Mouse (Mus musculus) common myeloid progenitor, adult 5-6 weeks (primary cell): ENCODE data around the gene Tacc3. TPM values are rescaled to one million over a fixed set of nuclear protein-coding genes. Genes with fewer than 3 reads are reported as not detected.

Experiments used
- ATAC-seq: replicated peaks from 2 replicates; pipeline ENCODE4 v1.8.0; 2016; ENCODE audit warnings: low read depth, mild to moderate bottlenecking, moderate TSS enrichment, inconsistent platforms; ENCODE audit not compliant: poor library complexity, severe bottlenecking
- total RNA-seq: library from RNA; stranded (forward); fragments of 200-1000, 187-1606 nt; gene quantifications from 2 replicates; pipeline ENCODE4 v1.2.3, GENCODE M21; 2017

Tacc3 gene
- total RNA-seq, 1 experiment from 2014 or later = 161 TPM

DNA sequence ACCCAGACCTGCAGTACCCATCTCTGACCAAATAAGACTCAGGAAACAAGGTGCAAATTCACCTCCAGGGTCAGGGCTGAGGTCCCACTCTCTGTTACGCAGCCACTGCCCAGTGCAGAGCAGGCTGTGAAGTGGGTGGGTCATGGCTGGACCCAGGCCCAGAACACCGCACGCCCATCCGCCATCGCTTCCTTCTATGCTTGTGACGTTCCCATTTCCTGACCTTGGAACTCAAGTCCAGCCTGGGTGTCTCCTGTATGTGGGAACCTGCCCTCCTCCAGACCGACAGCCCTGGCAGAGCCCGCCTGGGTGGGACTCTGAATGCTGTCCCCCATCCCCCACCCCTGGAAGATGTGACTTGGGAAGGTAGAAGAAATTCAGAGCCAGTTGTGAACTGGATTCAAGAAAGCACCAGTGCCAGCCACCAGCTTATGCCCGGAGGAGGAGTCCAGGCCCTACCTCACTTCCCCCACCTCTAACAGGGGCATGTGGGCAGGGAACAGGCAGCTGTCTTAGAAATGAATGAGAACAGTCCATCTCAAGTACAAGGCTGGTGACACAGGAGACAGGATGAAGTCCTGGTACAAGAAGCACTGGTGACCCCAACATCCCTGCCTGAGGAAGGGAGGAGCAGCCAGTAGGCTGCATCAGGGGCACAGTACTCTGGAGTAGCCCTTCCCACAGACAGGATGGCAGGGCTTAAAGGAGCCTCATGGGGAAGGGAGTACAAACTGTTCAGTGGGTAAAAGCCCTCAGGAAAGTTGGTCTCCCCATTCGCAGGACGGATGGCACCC, 32.1 kb downstream of the Tacc3 start:
- no peak for ATAC-seq

- ATAC-seq = peak; percentile 79
These were observed 34.5 kb downstream of the Tacc3 start for GRCm38 (mm10) chr5:33692393-33692792.

DNA sequence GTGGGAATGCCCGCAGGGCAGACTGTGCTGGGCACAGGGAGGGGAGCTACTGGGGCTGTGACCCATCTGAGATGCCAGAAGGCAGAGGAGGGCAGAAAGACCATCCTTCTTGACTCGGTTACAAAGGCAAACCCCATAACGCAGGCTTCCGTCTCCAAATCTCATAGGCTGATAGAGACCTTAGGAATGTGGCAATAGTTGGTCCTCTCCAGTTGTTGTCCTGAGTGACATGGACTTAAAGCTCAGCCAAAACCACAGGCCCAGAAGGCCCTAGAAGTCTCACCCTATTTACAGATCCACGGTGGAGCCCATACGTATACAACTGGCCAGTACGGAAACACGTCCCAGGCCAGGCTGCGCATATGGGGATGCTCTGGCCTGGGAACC, 36.5 kb downstream of the Tacc3 start:
- no peak for ATAC-seq

DNA sequence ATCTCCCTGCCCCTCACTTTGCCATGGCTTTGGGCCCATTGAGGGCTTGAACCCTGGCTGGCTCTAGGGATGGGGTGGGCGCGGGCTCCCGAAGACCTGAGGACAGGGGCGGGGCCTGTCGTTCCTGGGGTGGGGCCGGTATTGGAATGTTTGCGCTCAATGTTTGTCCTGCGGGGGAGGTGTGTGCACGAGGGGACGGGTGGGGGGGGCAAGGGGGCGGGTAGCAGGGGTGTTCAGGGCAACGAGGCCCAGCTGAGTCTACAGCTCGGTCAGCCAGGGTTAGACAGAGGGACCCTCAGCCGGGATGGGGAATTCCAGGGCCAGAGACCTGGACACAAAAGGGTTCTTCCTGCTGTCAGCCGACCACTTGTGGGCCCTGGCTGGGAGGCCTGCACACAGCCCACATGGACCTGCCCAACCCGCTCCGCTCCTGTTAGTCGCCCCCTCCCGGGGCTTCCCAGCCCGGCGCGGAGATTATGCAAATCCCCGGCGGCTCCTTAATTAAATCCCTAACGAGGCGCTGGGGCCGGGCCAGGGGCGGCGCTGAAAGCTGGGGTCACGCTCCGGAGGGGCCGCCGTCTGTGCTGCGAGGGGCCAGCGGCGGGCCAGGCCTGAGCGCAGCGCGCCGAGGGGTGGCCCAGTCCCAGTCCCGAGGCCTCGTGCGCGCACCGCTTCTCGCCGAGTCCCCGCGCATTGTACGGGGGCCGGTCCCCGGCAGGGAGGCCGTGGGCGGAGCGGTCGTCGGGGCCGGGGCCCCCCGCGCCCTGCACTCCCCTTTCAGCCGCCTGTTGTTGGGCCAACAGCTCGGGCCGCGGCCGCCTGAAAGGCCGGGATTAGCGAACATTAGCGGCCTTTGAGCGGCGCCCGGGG, 37.2 kb downstream of the Tacc3 start:
- no peak for ATAC-seq

- ATAC-seq = no peak
These were observed 37.8 kb downstream of the Tacc3 start for GRCm38 (mm10) chr5:33695718-33696121.

DNA sequence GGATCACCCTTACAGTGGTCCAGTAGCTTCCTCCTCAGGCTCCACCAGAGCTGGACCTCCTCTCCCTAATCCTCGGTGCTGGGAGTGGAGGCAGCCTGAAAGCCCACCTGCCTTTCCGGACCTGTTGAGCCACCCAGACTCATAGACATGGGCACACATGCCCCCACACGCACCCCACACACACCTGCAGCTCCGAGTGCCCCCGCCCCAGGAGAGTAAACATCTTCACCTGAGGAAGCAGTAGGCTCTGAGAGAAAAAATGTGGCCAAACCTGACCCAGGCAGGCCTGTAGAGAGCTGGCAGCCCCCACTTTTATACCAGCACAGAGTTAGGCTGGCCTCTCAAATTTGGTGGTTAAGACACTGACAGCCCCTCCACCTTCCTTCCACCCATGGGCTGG, 38.5 kb downstream of the Tacc3 start:
- no peak for ATAC-seq

DNA sequence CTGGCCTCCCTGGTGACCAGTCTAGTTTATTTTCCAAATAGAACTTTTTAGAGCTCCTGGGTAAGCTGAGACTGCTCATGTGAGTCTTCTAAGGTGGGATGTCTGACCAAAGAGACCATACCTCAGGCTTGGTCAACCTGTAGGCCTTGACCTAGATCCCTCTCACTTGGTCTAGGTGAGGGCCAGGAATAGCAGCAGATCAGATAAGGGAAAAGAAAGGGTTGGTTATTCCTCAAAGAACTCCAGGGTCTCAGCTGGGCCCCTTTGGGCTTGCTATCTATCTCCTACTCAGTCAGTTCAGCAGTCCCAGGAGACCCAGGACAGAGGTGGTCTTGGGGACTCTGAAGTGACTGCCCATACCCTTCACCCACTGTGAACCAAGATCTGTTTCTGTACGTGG, 39.6 kb downstream of the Tacc3 start:
- no peak for ATAC-seq

GRCm38 (mm10) chr5:33697947-33698512, 40.1 kb downstream of the Tacc3 start:
- ATAC-seq = no peak

DNA sequence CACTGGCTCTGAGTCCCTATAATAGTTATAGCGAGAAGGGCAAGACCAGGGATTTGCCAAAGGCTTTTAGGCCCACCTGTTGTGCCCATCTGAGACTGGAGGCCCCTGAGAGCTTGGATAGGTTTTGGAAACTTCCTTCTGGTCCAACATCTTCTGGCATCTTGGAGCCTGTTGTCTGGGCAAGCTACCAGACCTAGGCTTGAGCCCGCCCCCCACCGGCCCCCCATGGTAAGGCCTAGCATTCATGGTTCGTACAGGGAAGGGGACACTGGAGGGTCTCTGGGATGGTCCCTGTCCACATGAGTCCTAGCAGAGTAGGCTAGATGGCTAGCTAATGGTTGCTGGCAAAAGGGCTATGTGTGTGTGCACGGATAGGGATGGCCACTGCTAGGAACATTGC, 40.7 kb downstream of the Tacc3 start:
- no peak for ATAC-seq

DNA sequence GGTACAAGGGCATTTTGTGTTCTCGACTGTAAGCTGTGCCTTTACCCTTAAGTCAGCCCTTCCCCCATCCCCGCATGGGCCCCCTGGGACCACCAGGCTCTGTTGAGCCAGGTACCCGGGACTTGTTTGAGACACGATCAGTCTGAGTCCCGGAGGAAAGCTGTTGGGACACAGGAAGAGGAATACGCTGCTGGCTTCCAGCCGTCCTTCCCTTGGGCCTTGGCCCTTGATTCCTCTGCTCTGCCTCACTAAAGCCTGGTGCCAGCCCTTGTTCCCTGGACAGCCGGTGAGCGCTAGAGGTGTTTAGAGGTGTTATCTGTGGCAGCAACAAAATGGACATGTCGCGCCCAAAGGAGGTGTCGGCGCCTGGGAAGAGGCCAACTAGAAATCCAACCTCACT, 42.1 kb downstream of the Tacc3 start:
- ATAC-seq = no peak

DNA sequence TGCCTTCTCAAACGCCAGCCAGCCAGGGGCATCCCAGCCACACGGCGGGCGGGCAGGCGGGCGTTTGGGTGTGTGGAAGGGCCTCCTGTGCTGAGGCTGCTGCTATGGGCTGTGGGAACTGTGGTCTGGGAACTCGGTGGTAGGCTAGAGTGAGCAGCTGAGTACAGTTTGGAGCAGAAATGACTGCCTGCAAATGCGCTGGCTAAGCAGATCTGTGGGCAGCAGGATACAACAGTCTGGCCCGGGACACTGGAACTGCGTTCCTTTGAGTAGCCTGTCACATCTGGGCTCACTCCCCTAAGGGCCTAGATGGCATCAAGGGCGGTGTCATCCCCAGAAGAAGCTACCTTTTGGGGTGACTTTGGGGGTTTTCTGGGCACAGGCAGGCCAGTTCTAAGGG, 43.9 kb downstream of the Tacc3 start:
- no peak for ATAC-seq

GRCm38 (mm10) chr5:33703999-33704398, 46.1 kb downstream of the Tacc3 start:
- no peak for ATAC-seq

- ATAC-seq = no peak
These were observed 47.1 kb downstream of the Tacc3 start for GRCm38 (mm10) chr5:33704945-33705611.

- 0 out of 2 replicates have a peak, but pooled peaks have one; percentile 15 for ATAC-seq
These were observed 47.9 kb downstream of the Tacc3 start for GRCm38 (mm10) chr5:33705612-33706349.

DNA sequence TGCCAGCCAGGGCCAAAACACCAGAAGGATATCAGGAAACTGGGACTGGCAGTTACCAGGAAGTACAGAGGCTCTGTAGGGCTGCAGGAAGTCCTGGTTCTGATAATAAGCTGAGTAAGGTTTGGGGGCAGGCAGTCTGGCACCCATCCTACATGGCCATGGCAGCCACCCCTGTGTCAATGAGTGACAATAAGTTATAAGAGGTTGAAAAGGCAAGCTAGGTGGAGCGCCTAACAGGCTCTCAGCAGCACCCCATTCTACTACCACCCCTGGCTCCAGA, 48.4 kb downstream of the Tacc3 start:
- ATAC-seq = peak; percentile 67

DNA sequence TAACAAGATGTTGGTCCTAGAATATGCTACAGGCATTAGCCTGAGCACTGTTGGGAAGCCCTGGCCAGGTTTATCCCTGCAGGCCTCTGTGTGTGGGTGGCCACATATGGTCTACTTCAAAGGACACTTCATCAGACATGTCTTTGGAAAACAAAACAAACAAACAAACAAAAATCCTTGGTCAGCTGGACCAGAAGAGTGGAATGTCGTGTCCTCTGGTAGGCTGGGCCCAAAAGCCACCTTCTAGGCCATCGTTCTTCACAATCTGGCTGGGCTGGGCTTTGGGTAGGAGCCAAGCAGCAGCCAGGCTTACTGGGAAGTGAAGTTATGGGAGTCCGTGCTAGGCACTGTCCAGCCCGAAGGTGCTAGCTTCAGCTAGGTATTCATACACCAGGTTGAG, 49.2 kb downstream of the Tacc3 start:
- ATAC-seq = no peak

DNA sequence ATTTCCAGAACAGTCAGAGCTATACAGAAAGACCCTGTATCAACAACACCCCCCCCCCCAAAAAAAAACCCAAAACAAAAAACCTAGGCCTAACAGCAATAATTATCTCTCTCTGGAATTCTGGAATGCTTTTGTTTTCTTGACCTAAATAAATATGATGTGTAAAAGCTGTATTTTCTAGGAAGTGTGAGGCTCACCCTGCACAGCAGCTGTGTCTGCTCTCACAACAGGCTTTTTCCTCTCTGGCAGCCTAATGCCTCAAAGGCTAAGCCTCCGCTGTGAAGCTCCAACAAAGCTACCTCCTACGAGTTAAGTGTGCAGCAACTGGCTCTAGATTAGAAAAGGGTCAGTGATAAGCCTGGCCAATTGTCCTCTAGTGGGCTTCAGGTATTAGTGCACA, 51.1 kb downstream of the Tacc3 start:
- ATAC-seq = no peak

DNA sequence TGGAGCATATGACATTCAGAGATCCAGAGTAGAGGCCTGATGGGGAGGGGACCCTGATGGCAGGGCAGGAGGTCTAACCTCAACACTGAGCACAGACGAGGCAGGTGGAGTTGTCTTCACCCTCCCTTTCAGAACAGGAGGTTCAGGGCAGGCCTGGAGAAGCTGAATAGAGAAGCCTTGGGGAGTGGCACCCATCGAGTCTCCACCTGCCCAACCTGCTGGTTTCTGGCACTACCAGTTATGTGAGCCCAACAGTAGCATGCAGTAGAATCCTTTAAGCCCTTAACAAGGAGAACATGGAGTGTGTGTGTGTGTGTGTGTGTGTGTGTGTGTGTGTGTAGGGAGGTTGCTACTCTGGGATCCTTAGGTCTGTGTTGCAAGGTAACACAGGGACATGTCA, 54.6 kb downstream of the Tacc3 start:
- ATAC-seq = no peak

DNA sequence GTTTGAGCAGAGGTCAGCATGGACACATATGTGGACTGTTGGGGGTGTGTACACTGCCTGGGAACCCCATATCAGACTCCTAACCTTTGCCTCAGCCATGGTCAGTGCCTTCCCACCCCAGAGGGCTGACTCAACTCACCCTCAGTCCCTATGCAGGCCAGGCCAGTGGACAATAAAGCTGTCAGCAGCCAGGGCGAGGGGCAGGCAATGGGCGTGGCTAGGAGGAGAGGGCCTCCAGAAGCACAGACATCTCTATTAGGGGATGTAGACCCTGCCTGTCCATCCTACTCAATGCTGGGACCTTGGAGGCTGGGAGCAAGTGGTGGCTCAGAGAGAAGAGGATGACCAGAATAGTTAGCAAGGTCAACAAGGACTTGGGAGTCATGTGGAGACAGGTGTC, 57.3 kb downstream of the Tacc3 start:
- ATAC-seq = no peak

DNA sequence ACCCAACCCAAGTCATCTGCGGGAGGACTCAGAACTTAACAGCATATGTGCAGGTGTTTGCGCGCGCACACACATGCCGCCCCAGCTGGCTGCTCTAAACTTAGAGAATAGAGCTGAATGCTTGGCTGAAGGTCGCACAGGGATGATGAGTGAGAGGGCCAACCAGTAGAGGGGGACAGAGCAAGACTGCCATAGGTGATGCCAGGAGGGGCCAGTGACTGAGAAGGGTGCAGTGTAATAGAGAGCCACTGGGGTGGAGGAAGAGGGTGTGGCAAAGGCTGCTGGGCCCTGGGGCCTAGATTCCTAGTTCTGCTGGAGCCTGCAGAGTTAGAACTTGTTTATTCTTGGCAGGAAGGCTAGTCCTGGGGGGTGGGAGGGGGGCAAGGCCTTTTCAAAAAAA, 58.5 kb downstream of the Tacc3 start:
- ATAC-seq = peak; percentile 77
